Mouse (Mus musculus): Measurements from ENCODE around the gene Samd8. TPM values are rescaled to one million over a fixed set of nuclear protein-coding genes. Genes with fewer than 3 reads are reported as not detected.

The Samd8 gene
- total and polyA plus RNA-seq, 2 experiments from 2014 or later = 24.9 to 62.4 TPM

DNA sequence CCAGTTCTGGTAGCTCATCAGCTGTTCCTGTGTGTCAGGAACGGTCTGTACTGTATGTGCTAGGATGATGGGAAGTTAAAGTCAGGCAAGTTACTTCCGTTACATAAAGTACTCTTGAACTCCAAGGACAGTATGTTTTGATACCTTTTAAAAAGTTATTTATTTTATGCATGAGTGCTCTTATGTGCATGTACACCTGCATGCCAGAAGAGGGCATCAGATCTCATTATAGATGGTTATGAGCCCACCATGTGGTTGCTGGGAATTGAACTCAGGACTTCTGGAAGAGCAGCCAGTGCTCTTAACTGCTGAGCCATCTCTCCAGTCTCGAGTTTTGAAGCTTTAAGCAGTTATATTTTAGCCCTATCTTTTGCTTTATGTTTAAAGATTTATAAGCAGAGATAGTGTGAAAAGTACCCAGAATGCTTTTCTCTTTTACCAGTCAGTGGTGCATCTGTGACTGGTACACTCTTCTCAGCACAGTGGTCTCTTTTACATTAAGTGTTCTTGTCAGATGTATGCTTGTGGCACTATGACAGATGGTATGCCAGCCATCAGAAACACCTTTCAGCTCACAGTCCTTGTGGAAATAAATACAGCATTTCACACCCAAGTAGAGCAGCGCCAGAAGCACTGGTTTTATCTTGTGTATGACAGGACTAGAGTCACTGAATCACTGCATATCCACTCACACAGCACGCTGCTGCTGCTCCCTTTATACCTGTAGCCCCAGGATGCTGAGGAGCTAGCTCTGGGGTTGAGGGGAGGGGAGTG is 91.7 kb downstream of the Samd8 start:
- no peak overlapping the region for H3K4me2 ChIP-seq (ENCODE audit: low read depth, low read length)
- no peak overlapping the region for H3K9ac ChIP-seq (replicated peaks; ENCODE audit: low read length)
- 91% methylated on average over 5 of the region's 5 CpGs for WGBS
- TF ChIP-seq CTCF (IDR thresholded peaks at IDR 0.05; ENCODE audit: low read depth) = peak; percentile 31; the same call in 1 of the 2 replicates
- H3K27ac ChIP-seq = no peak overlapping the region
- H3K9me3 ChIP-seq (ENCODE audit: low read length) = no peaks in the 10 kb centered on the region
- no peak for ATAC-seq
- H3K4me1 ChIP-seq (ENCODE audit: insufficient read depth, low read length) = peaks cover under 1% of the 10 kb centered on the region; the same call in 1 of the 2 replicates
- no peak overlapping the region for H3K4me3 ChIP-seq (ENCODE audit: low read length)
- H3K27me3 ChIP-seq (ENCODE audit: insufficient read depth, low read length) = no peaks in the 10 kb centered on the region
- DNase-seq (ENCODE audit: low spot score) = no peak
- peaks cover 58% of the 10 kb centered on the region for H3K36me3 ChIP-seq (ENCODE audit: insufficient read depth, low read length)

DNA sequence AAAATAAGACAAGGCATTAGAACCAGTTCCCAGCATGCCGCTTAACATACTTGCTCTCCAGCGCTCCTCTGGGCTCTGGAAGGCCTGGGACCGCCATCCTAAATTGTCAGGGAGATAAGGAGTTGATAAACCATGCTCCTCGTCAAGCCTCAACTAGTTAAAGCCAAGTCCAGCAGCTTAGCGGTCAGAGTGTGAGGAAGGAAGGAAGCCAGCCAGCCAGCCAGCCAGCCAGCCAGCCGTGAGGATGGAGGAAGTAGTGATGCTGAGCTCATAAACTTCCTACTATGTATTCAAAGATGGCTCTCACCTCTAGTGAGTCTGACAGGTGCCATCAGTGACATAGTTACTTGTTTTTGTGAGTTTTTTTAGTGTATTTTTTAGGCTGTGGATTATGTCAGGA is 92.9 kb downstream of the Samd8 start:
- H3K4me3 ChIP-seq (ENCODE audit: low read length) = no peak overlapping the region
- 82% methylated on average over 6 of the region's 6 CpGs for WGBS
- no peaks in the 10 kb centered on the region for H3K9me3 ChIP-seq (ENCODE audit: low read length)
- no peaks in the 10 kb centered on the region for H3K27me3 ChIP-seq (ENCODE audit: insufficient read depth, low read length)
- ATAC-seq (no peak), DNase-seq (ENCODE audit: low spot score) (no peak)
- H3K36me3 ChIP-seq (ENCODE audit: insufficient read depth, low read length) = peaks cover 46% of the 10 kb centered on the region
- H3K9ac ChIP-seq (replicated peaks; ENCODE audit: low read length) = no peak overlapping the region
- H3K27ac ChIP-seq = 0 out of 2 replicates have a peak overlapping the region, but pooled peaks have one; percentile 26
- H3K4me1 ChIP-seq (ENCODE audit: insufficient read depth, low read length) = peaks cover 7% of the 10 kb centered on the region; the same call in 1 of the 2 replicates
- no peak overlapping the region for H3K4me2 ChIP-seq (ENCODE audit: low read depth, low read length)
- no peak for TF ChIP-seq CTCF (IDR thresholded peaks at IDR 0.05; ENCODE audit: low read depth)

DNA sequence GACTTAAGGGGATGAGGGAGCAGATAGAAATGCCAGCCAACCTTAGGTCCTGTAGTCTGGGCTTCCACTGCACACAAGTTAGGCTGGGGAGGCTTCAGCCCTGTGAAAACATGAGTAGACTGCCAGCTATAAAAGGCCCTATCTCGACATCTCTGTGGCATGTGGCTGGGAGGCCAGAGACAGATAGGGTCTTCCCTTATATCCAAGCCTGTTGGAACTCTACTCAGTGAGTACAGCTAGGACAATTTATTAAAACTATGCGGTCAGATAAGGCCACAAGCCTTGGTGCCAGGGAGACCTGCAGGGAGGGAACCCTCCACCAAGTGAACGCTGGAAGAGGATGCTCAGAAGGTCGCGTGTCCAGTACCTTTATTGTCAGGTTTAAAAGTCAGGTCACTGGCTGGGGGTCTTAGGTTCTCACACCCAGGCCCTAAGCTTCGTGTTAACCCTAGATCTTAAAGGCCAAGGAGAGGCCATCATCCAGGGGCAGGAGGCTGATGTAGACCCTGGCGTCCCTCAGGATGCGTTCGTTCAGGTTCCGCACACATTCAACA is 96.6 kb downstream of the Samd8 start:
- no peaks in the 10 kb centered on the region for H3K27me3 ChIP-seq (ENCODE audit: insufficient read depth, low read length)
- peak overlapping the region; percentile 79 for H3K4me3 ChIP-seq (ENCODE audit: low read length)
- no peaks in the 10 kb centered on the region for H3K9me3 ChIP-seq (ENCODE audit: low read length)
- H3K9ac ChIP-seq (replicated peaks; ENCODE audit: low read length) = no peak overlapping the region
- ATAC-seq = no peak
- H3K36me3 ChIP-seq (ENCODE audit: insufficient read depth, low read length) = peaks cover 33% of the 10 kb centered on the region
- 17% methylated on average over 10 of the region's 10 CpGs for WGBS
- no peak for TF ChIP-seq CTCF (IDR thresholded peaks at IDR 0.05; ENCODE audit: low read depth)
- peak overlapping the region; percentile 96 for H3K4me2 ChIP-seq (ENCODE audit: low read depth, low read length)
- no peak for DNase-seq (ENCODE audit: low spot score)
- peaks cover 7% of the 10 kb centered on the region; the same call in 1 of the 2 replicates for H3K4me1 ChIP-seq (ENCODE audit: insufficient read depth, low read length)
- H3K27ac ChIP-seq = peak overlapping the region; percentile 77

DNA sequence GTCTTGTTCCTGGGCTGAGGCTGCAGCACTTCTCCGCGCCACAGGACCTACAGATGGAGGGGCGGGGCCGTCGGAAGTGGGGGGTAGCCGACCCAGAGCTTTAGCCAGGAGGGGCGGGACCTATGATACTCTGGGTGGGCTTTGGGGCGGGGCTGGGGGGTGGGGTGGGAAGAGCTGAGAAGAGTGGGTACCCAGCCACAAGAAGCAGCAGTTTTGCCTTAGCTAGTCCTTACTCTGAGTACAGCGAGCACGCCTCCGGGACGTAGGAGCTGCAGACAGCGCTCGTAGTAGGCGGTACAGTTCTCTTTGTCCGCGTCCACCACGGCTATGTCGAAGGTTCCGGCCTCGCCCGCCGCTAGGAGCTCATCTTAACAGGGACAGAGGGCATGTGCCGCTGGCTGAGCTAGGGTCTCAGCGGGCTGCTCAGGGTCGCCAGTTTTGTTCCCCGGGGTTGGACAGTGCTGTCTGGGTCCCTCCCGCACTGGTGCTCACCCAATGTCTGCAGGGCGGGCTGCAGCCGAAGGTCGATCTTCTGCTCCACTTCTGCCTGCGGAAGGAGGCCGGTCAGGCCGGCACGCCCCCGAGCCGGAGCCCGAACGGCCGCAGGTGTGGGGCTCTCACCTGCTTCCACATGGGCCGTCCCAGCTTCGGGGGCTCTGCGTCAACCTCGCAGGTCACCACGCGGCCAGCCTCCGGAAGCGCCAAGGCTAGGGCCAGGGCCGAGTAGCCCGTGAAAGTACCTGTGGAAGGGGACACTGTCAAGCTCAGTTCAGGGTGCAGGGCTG is 97.2 kb downstream of the Samd8 start:
- peak overlapping the region; percentile 77 for H3K27ac ChIP-seq
- peak; percentile 55 for ATAC-seq
- H3K27me3 ChIP-seq (ENCODE audit: insufficient read depth, low read length) = no peaks in the 10 kb centered on the region
- H3K36me3 ChIP-seq (ENCODE audit: insufficient read depth, low read length) = peaks cover 28% of the 10 kb centered on the region; the same call in 1 of the 2 replicates
- no peaks in the 10 kb centered on the region for H3K9me3 ChIP-seq (ENCODE audit: low read length)
- peak overlapping the region; percentile 83 for H3K9ac ChIP-seq (replicated peaks; ENCODE audit: low read length)
- peak overlapping the region; percentile 79 for H3K4me3 ChIP-seq (ENCODE audit: low read length)
- no peak for TF ChIP-seq CTCF (IDR thresholded peaks at IDR 0.05; ENCODE audit: low read depth)
- under 1% methylated on average over 49 of the region's 50 CpGs for WGBS
- peak; percentile 81 for DNase-seq (ENCODE audit: low spot score)
- H3K4me2 ChIP-seq (ENCODE audit: low read depth, low read length) = peak overlapping the region; percentile 96
- peaks cover 7% of the 10 kb centered on the region; the same call in 1 of the 2 replicates for H3K4me1 ChIP-seq (ENCODE audit: insufficient read depth, low read length)

Other genes with a start within 250 kb of the Samd8 start
- gene Dupd1, start 36.0 kb upstream of the Samd8 start, total RNA-seq (2014; rRNA removed) = not detected in 2 replicates
- gene Dupd1, start 36.0 kb upstream of the Samd8 start, polyA plus RNA-seq (2015; fragmentation: Nextera tagmentation; extraction: Ambion mirVana) = 0.29 TPM in 1 of 2 replicates, not detected in the other
- not detected in 2 replicates for gene Dusp13, start 650 bp downstream of the Samd8 start, total RNA-seq (2014; rRNA removed)
- 0.25 and 0.71 TPM in 2 replicates for gene Dusp13, start 650 bp downstream of the Samd8 start, polyA plus RNA-seq (2015; fragmentation: Nextera tagmentation; extraction: Ambion mirVana)
- 197 and 223 TPM in 2 replicates for gene Vdac2, start 74.7 kb downstream of the Samd8 start, total RNA-seq (2014; rRNA removed)
- 323 and 328 TPM in 2 replicates for gene Vdac2, start 74.7 kb downstream of the Samd8 start, polyA plus RNA-seq (2015; fragmentation: Nextera tagmentation; extraction: Ambion mirVana)
- 37.1 and 47.9 TPM in 2 replicates for gene Comtd1, start 98.4 kb downstream of the Samd8 start, total RNA-seq (2014; rRNA removed)
- 62.2 and 62.8 TPM in 2 replicates for gene Comtd1, start 98.4 kb downstream of the Samd8 start, polyA plus RNA-seq (2015; fragmentation: Nextera tagmentation; extraction: Ambion mirVana)
- 25.5 and 25.6 TPM in 2 replicates for gene Zfp503, start 239.1 kb downstream of the Samd8 start, total RNA-seq (2014; rRNA removed)
- 8.4 and 10.4 TPM in 2 replicates for gene Zfp503, start 239.1 kb downstream of the Samd8 start, polyA plus RNA-seq (2015; fragmentation: Nextera tagmentation; extraction: Ambion mirVana)